Mouse (Mus musculus) CH12.LX (cell line): ENCODE data around the gene Pcgf1. TPM values are rescaled to one million over a fixed set of nuclear protein-coding genes. Genes with fewer than 3 reads are reported as not detected.

ENCODE experiments used
- DNase-seq: peaks from one replicate; pipeline ENCODE4 v3.0.0-alpha.2; 2013; ENCODE audit errors: extremely low read depth
- H3K27ac ChIP-seq: 2 replicates; pipeline ENCODE4 v1.5.1; 2012; ENCODE audit warnings: low read depth, mild to moderate bottlenecking, control low read depth, moderate library complexity; ENCODE audit not compliant: insufficient read depth
- H3K27me3 ChIP-seq: replicated peaks from 2 replicates; pipeline ENCODE3; 2012; ENCODE audit warnings: inconsistent platforms
- H3K36me3 ChIP-seq, 2 experiments: replicated peaks in 1 of 2; 2 replicates each; pipeline versions ENCODE3 to v1.6.1; 2012; ENCODE audit warnings: inconsistent platforms in 1 of 2, low read length in 1 of 2, mild to moderate bottlenecking in 1 of 2, mixed read lengths in 1 of 2, moderate library complexity in 1 of 2; ENCODE audit not compliant: control insufficient read depth in 1 of 2, insufficient read depth in 1 of 2
- H3K4me1 ChIP-seq, 2 experiments: 2 replicates each; pipeline ENCODE4 v1.6.1; 2012; ENCODE audit warnings: inconsistent platforms in 1 of 2, moderate library complexity in 1 of 2; ENCODE audit not compliant: insufficient read depth in 2 of 2, control insufficient read depth in 1 of 2
- H3K4me2 ChIP-seq: 2 replicates; pipeline ENCODE4 v1.6.1; 2012; ENCODE audit warnings: low read depth, mild to moderate bottlenecking, control low read depth; ENCODE audit not compliant: poor library complexity, insufficient read depth, severe bottlenecking
- H3K4me3 ChIP-seq, 3 experiments: fragments of 150-350 bp in 1 of 3; sonication (generic) in 1 of 3; replicated peaks in 1 of 3; 2 replicates each; pipeline versions ENCODE3 to v1.5.1; 2011 to 2012; ENCODE audit warnings: low read depth in 2 of 3, low read length in 2 of 3, mild to moderate bottlenecking in 2 of 3, moderate library complexity in 2 of 3, control low read depth in 1 of 3, improper control_type of control experiment in 1 of 3, inconsistent platforms in 1 of 3, mixed read lengths in 1 of 3; ENCODE audit not compliant: poor library complexity in 1 of 3
- H3K79me2 ChIP-seq: replicated peaks from 2 replicates; pipeline ENCODE4 v1.6.1; 2012; ENCODE audit warnings: mild to moderate bottlenecking, moderate library complexity; ENCODE audit not compliant: control insufficient read depth, poor library complexity, insufficient read depth, severe bottlenecking; ENCODE audit errors: extremely low read depth
- H3K9ac ChIP-seq: 2 replicates; pipeline ENCODE4 v1.6.1; 2012; ENCODE audit warnings: low read depth, mild to moderate bottlenecking, control low read depth, moderate library complexity; ENCODE audit not compliant: insufficient read depth
- H3K9me3 ChIP-seq: replicated peaks from 2 replicates; pipeline ENCODE3; 2012; ENCODE audit warnings: low read length, inconsistent platforms, mixed read lengths
- CHD1 ChIP-seq: IDR thresholded peaks from 2 replicates; pipeline ENCODE4 v1.6.1; 2012; ENCODE audit warnings: low read depth, low read length, improper control_type of control experiment, inconsistent platforms
- CHD2 ChIP-seq: IDR thresholded peaks from 2 replicates; pipeline ENCODE4 v1.6.1; 2011; ENCODE audit warnings: low read length, improper control_type of control experiment
- HCFC1 ChIP-seq: IDR thresholded peaks from 2 replicates; pipeline ENCODE4 v1.6.1; 2012; ENCODE audit warnings: low read depth, mild to moderate bottlenecking, inconsistent platforms, low read length, improper control_type of control experiment
- IRF4 ChIP-seq: IDR thresholded peaks from 2 replicates; pipeline ENCODE4 v1.6.1; 2014; ENCODE audit warnings: low read depth, mild to moderate bottlenecking, inconsistent platforms, low read length, improper control_type of control experiment
- JUN ChIP-seq: IDR thresholded peaks from 2 replicates; pipeline ENCODE4 v1.6.1; 2011; ENCODE audit warnings: low read depth, mild to moderate bottlenecking, low read length, improper control_type of control experiment, moderate library complexity; ENCODE audit not compliant: insufficient read depth
- KAT2A ChIP-seq: IDR thresholded peaks from 2 replicates; pipeline ENCODE4 v1.6.1; 2012; ENCODE audit warnings: low read length, improper control_type of control experiment, inconsistent platforms; ENCODE audit not compliant: insufficient replicate concordance
- MAFK ChIP-seq: IDR thresholded peaks from 2 replicates; pipeline ENCODE4 v1.6.1; 2011; ENCODE audit warnings: low read length, improper control_type of control experiment; ENCODE audit not compliant: insufficient replicate concordance
- MAX ChIP-seq: IDR thresholded peaks from 2 replicates; pipeline ENCODE4 v1.6.1; 2011; ENCODE audit warnings: low read length, improper control_type of control experiment
- MAZ ChIP-seq: IDR thresholded peaks from 2 replicates; pipeline ENCODE4 v1.6.1; 2012; ENCODE audit warnings: low read depth, mild to moderate bottlenecking, inconsistent platforms, low read length, improper control_type of control experiment, moderate library complexity
- MEF2A ChIP-seq: IDR thresholded peaks from 2 replicates; pipeline ENCODE4 v1.6.1; 2014; ENCODE audit warnings: low read depth, mild to moderate bottlenecking, inconsistent platforms, low read length, improper control_type of control experiment, borderline replicate concordance
- MYC ChIP-seq: IDR thresholded peaks from 2 replicates; pipeline ENCODE4 v1.6.1; 2011; ENCODE audit warnings: low read depth, mild to moderate bottlenecking, improper control_type of control experiment, low read length
- NRF1 ChIP-seq: IDR thresholded peaks from 2 replicates; pipeline ENCODE4 v1.6.1; 2014; ENCODE audit warnings: low read depth, mild to moderate bottlenecking, inconsistent platforms, low read length, improper control_type of control experiment, moderate library complexity
- POLR2AphosphoS2 ChIP-seq: IDR thresholded peaks from 2 replicates; pipeline ENCODE4 v1.6.1; 2011; ENCODE audit warnings: low read depth, low read length, improper control_type of control experiment
- RCOR1 ChIP-seq: conservative IDR thresholded peaks from 2 replicates; pipeline ENCODE4 v1.6.1; 2012; ENCODE audit warnings: low read depth, mild to moderate bottlenecking, inconsistent platforms, low read length, improper control_type of control experiment
- TBP ChIP-seq: conservative IDR thresholded peaks from 2 replicates; pipeline ENCODE4 v1.6.1; 2011; ENCODE audit warnings: low read depth, low read length, improper control_type of control experiment
- UBTF ChIP-seq: IDR thresholded peaks from 2 replicates; pipeline ENCODE4 v1.6.1; 2012; ENCODE audit warnings: low read depth, mild to moderate bottlenecking, inconsistent platforms, low read length, improper control_type of control experiment, moderate library complexity
- USF1 ChIP-seq: IDR thresholded peaks from 2 replicates; pipeline ENCODE4 v1.6.1; 2014; ENCODE audit warnings: low read depth, mild to moderate bottlenecking, inconsistent platforms, low read length, improper control_type of control experiment
- USF2 ChIP-seq: conservative IDR thresholded peaks from 2 replicates; pipeline ENCODE4 v1.6.1; 2011; ENCODE audit warnings: low read depth, low read length, improper control_type of control experiment
- ZC3H11A ChIP-seq: IDR thresholded peaks from 2 replicates; pipeline ENCODE4 v1.6.1; 2012; ENCODE audit warnings: low read depth, mild to moderate bottlenecking, inconsistent platforms, low read length, improper control_type of control experiment
- ZKSCAN1 ChIP-seq: IDR thresholded peaks from 2 replicates; pipeline ENCODE4 v1.6.1; 2012; ENCODE audit warnings: low read depth, inconsistent platforms, low read length, improper control_type of control experiment, borderline replicate concordance
- dilution Hi-C: fragments of 300-500 bp; cut with MboI; formaldehyde crosslinking; loops from 2 replicates; pipeline ENCODE4 v1.14.3; 2020; ENCODE audit warnings: low sequenced_read_pairs; ENCODE audit not compliant: extremely low pct_unique_long_range_greater_than_20kb, extremely low pct_ligation_motif_present
- in situ Hi-C: fragments of 300-500 bp; cut with MboI; formaldehyde crosslinking; loops from 3 replicates; pipeline ENCODE4 v1.14.3; 2019; ENCODE audit warnings: low sequenced_read_pairs, low pct_ligation_motif_present, low pct_unique_long_range_greater_than_20kb, mixed read lengths
- polyA plus RNA-seq: library from polyadenylated mRNA; unstranded; fragments of >175 nt; gene quantifications from 2 replicates; pipeline ENCODE4 v1.2.1, GENCODE M21; 2012; ENCODE audit warnings: low read depth; ENCODE audit not compliant: insufficient read length
- total RNA-seq, 2 experiments: library from RNA; depleted of rRNA; stranded (reverse); fragments of 300-350 nt in 1 of 2; fragments of >200 nt in 1 of 2; gene quantifications; 2 replicates each; pipeline ENCODE4 v1.2.3; 2012 to 2014

Gene Pcgf1
- total and polyA plus RNA-seq, 3 experiments = 12.4 to 16.6 (median 12.5) TPM

DNA sequence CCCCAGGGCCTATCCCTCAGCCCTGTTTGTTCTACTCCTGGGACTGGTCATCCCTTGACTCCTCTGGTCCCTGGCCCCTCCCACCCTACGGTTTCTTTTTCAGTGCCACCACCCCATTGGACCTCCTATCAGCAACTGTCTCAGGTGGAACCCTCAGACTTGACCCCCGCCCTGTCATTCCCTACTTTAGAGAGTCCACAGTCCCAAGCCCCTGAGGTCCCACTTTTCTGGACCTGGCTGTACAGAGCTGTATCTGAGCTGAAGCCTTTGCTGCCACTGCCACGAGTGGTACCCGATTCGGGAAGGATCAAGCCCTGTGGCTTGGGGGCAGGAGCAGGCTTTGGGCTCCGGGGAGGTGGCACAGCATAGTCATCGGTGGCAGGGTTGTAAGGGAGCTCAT lies 46.6 kb upstream of the Pcgf1 start:
- no peaks in the 10 kb centered on the region for H3K9me3 ChIP-seq
- TF ChIP-seq UBTF = no peak
- TF ChIP-seq NRF1 = no peak
- TF ChIP-seq ZC3H11A = no peak
- no peak for TF ChIP-seq CHD1
- no peak for TF ChIP-seq MAFK
- TF ChIP-seq POLR2AphosphoS2 = no peak
- TF ChIP-seq MAZ = no peak
- TF ChIP-seq TBP = no peak
- no peak for TF ChIP-seq MEF2A
- TF ChIP-seq USF2 = no peak
- H3K9ac ChIP-seq = no peak overlapping the region
- H3K36me3 ChIP-seq = peaks cover 13 to 35% of the 10 kb centered on the region in 2 experiments
- H3K4me2 ChIP-seq = no peak overlapping the region
- H3K79me2 ChIP-seq = peaks cover 3% of the 10 kb centered on the region
- in situ Hi-C loops (no loop called here), dilution Hi-C loops (no loop called here)
- no peak overlapping the region for H3K4me3 ChIP-seq
- H3K27ac ChIP-seq = no peak overlapping the region
- peaks cover 18 to 62% of the 10 kb centered on the region in 2 experiments for H3K4me1 ChIP-seq
- no peak for DNase-seq
- H3K27me3 ChIP-seq = peaks cover 8% of the 10 kb centered on the region

DNA sequence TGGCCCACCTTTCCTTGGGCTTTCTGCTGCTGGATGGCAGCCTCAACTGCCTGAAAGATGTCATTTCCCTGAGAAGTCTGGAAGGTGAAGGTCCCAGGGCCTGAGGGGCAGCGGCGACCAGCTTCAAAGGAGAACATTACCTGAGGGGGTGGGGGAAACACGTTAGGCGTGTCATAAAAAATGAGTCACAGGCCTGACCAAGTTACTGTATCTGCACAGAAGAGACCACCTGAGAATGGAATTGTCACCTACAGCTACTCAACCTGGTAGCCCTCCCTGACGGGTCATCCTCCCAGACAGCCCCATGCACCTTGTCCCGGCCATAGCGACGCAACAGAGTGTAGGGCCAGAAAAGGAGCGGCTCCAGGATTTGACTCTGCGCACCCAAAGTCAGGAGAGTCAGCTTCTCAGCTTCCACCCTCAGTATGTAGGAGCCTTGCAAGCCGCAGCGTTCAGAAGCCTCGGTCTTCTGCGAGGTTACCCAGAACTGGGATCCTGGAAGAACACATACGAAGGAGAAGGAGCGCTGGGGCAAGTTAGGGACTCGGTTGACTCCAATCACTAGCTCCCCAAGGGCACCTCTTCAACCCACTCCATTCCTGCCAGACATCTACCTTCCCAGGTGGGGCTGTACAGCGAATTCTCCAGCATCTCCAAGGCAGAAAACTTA lies 45.6 kb upstream of the Pcgf1 start:
- Histone ChIP-seq H3K27me3 (peaks cover 8% of the 10 kb centered on the region), H3K4me3 (peak overlapping the region; percentile 64 to 90 (median 80)), H3K4me2 (peak overlapping the region; percentile 77), H3K9me3 (no peaks in the 10 kb centered on the region), H3K36me3 (peaks cover 13 to 35% of the 10 kb centered on the region in 2 experiments), H3K79me2 (peaks cover 3% of the 10 kb centered on the region), H3K9ac (peak overlapping the region; percentile 74; the same call in 1 of the 2 replicates), H3K4me1 (peaks cover 18 to 59% of the 10 kb centered on the region in 2 experiments), H3K27ac (no peak overlapping the region)
- TF ChIP-seq USF1 (no peak), HCFC1 (no peak), CHD2 (no peak), IRF4 (no peak), KAT2A (no peak), ZKSCAN1 (no peak), JUN (no peak), RCOR1 (no peak), MAX (no peak), NRF1 (no peak), MYC (no peak), CHD1 (no peak), MAZ (no peak)
- dilution Hi-C loops = no loop called here
- no peak for DNase-seq
- in situ Hi-C loops = no loop called here
